Mouse (Mus musculus): ENCODE results near the gene Dpp9. TPM values are rescaled to one million over a fixed set of nuclear protein-coding genes. Genes with fewer than 3 reads are reported as not detected.
"Not testable (repeated sequence)": the region's sequence is repeated elsewhere in the genome, so short reads cannot be mapped to it uniquely, and the experiment has no call there.

The Dpp9 gene
- 10 to 100 TPM; 34.0 to 43.2 TPM for total RNA-seq (2021)
- long read RNA-seq, experiment 1, transcript Dpp9-201 (21 exons, 3,374 nt) = major isoform, 52 of 70 reads
- long read RNA-seq, experiment 1, partial matches to known transcripts = 8 of 70 reads
- long read RNA-seq, experiment 1, other reads (novel, unspliced or antisense) = 10 of 70 reads
- long read RNA-seq, experiment 2, transcript Dpp9-201 (21 exons, 3,374 nt) = major isoform, 51 of 75 reads
- long read RNA-seq, experiment 2, partial matches to known transcripts = 13 of 75 reads
- long read RNA-seq, experiment 2, other reads (novel, unspliced or antisense) = 11 of 75 reads

- peak within 1 kb of the TSS; percentile 79 for H3K4me3 ChIP-seq
- peak; percentile 93 for DNase-seq
- intact Hi-C loops (cut with DNase I) = loop anchor here (5.0 kb wide), 1 partner anchor 36 kb away; the partner anchor contains the start of gene Mydgf
- H3K27ac ChIP-seq = peak within 1 kb of the TSS; percentile 91
- TF ChIP-seq CTCF (IDR thresholded peaks at IDR 0.05) = peak; percentile 48
These were observed at the start of gene Dpp9 for GRCm38 (mm10) chr17:56218377-56219191. Gene Dpp9 (minus strand): TSS chr17:56218905.

- DNase-seq = no peak
- TF ChIP-seq CTCF (IDR thresholded peaks at IDR 0.05) = no peak
- intact Hi-C loops (cut with DNase I) = no loop called here
- Histone ChIP-seq H3K27ac (peak overlapping the region; percentile 59), H3K4me3 (no peak overlapping the region)
These were observed 47.6 kb upstream of the Dpp9 start for GRCm38 (mm10) chr17:56266271-56266670.

DNA sequence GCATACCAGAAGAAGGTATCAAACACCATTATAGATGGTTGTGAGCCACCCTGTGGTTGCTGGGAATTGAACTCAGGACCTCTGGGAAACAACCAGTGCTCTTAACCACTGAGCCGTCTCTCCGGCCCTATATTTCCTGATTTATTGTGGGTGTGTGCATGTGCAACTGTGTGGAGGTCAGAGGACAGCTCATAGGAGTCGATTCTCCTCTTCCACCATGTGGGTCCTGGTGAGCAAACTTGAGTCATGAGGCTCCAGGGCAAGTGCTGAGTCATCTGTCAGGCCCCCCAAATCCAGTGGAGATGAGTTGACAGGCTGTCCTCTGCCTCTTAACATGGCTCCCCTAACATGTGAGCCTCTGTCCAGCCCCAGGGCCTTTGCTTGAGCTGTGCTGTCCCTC lies 47.2 kb upstream of the Dpp9 start:
- intact Hi-C loops (cut with DNase I) = no loop called here
- no peak for TF ChIP-seq CTCF (IDR thresholded peaks at IDR 0.05)
- Histone ChIP-seq H3K4me3 (no peak overlapping the region), H3K27ac (peak overlapping the region; percentile 59; the same call in 1 of the 2 replicates)
- no peak for DNase-seq

- TF ChIP-seq CTCF (IDR thresholded peaks at IDR 0.05) = no peak
- Histone ChIP-seq H3K27ac (peak overlapping the region; percentile 98), H3K4me3 (peak overlapping the region; percentile 61)
- no peak for DNase-seq
- intact Hi-C loops (cut with DNase I) = no loop called here
These were observed 46.3 kb upstream of the Dpp9 start for GRCm38 (mm10) chr17:56265011-56265410.

DNA sequence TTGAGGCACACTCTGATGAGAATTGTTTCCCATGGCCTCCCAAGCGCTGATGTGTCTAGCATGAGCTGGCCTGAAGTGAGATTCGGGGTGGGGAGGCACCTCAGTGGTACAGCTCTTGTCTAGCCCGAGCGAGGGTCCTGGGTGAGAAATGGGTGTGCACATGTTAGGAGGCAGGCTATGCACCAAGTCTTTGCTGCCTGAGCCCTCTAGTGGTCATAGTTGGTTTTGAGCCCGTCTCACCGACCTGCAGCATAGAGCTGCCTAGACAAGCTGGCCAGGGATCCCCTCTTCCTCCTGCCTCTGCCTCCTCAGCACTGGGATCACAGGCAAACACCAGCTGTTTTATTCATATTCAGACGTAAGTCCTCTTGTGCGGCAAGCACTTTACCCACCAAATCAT lies 45.3 kb upstream of the Dpp9 start:
- TF ChIP-seq CTCF (IDR thresholded peaks at IDR 0.05) = peak; percentile 79
- intact Hi-C loops (cut with DNase I) = no loop called here
- peak overlapping the region; percentile 98 for H3K27ac ChIP-seq
- peak; percentile 88 for DNase-seq
- peak overlapping the region; percentile 61 for H3K4me3 ChIP-seq

GRCm38 (mm10) chr17:56262645-56263094 lies 44.0 kb upstream of the Dpp9 start:
- intact Hi-C loops (cut with DNase I) = loop anchor here (2.0 kb wide), 1 partner anchor 30 kb away; the partner anchor contains the start of gene Plin3
- peak; percentile 88 for DNase-seq
- no peak for TF ChIP-seq CTCF (IDR thresholded peaks at IDR 0.05)
- Histone ChIP-seq H3K4me3 (peak overlapping the region; percentile 65), H3K27ac (peak overlapping the region; percentile 98)

DNA sequence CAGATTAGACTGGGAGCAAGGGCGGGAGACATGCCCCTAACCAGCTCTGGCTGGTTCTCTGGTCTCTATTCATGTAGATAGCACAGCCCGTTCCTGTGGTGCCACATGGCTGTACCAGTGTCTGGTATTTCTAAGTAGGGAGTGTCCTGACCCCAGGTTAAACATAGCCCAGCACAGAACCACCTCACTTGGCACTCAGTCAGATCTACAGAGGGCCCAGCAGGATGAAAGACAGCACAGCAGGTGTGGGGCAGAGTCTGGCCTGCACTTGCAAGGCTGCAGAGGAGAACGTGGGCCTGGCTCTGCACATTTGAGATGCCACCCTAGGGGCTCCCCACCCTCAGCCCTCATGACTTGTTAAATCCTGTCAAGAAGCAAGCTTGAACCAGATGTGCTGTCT lies 42.5 kb upstream of the Dpp9 start:
- peak overlapping the region; percentile 98 for H3K27ac ChIP-seq
- no peak for TF ChIP-seq CTCF (IDR thresholded peaks at IDR 0.05)
- intact Hi-C loops (cut with DNase I) = no loop called here

DNA sequence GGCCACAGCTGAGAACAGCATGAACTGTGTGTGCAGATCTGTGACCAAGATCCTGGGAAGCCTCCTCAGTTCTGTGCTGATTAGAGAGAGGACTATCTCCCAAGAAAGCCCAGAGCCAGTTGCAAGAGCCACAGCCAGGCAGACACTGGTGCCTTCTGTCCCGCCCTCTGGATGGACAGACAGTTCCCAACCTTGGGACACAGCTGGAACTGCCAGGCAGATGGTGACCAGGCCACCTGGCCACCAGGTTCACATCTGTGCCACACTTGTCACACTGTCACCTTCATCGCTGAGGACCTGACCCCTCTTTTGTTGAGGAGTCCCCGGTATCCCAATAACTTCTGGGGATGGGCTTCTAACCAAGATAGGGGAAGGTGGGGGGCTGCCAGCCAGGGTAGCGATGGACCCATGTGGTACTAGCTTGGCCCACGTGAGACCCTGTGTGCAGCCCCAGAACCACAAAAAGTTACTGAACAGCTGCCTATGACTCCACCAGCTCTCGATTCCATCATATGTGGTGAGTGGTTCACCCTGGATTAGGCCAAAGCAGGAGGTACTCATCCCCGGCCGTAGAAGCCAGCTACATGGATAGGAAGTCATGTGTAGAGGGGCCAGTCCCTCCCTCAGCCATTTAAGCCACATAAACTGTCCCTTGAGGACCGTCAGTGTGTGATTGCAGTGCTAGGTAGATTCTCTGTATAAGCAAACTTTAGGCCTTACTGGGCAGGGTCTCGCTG lies 40.8 kb upstream of the Dpp9 start:
- peak; percentile 50 for DNase-seq
- Histone ChIP-seq H3K4me3 (peak overlapping the region; percentile 87), H3K27ac (peak overlapping the region; percentile 98)
- no peak for TF ChIP-seq CTCF (IDR thresholded peaks at IDR 0.05)
- intact Hi-C loops (cut with DNase I) = loop anchor here (10.0 kb wide), 1 partner anchor 295 kb away; no protein-coding TSS in a partner anchor

More for the DNA sequence above, 42.5 kb upstream of the Dpp9 start:
- H3K4me3 ChIP-seq = peak overlapping the region; percentile 87
- DNase-seq = peak; percentile 88

DNA sequence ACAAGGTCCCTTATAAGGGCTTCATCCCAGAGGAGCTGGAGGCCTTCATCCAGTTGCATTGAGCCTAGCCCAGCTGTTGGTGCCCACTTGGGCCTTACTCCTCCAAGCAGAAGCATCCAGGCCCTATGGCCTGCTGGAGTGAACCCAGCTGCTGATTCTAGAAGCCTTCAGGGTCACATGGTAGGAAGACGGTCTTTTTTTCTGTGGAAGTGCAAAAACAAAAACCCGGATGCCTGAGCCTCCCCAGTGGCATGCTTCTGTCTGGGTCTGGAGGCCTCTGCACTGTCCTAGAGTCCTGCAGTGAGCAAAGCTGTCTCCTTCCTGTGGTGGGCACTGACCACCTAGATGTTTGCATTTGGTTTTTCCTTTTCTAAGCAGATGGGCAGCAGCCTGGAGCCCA lies 40.1 kb upstream of the Dpp9 start:
- not testable (repeated sequence) for DNase-seq
- peak overlapping the region; percentile 87 for H3K4me3 ChIP-seq
- H3K27ac ChIP-seq = peak overlapping the region; percentile 98
- intact Hi-C loops (cut with DNase I) = loop anchor here (10.0 kb wide), 1 partner anchor 294 kb away; no protein-coding TSS in a partner anchor

DNA sequence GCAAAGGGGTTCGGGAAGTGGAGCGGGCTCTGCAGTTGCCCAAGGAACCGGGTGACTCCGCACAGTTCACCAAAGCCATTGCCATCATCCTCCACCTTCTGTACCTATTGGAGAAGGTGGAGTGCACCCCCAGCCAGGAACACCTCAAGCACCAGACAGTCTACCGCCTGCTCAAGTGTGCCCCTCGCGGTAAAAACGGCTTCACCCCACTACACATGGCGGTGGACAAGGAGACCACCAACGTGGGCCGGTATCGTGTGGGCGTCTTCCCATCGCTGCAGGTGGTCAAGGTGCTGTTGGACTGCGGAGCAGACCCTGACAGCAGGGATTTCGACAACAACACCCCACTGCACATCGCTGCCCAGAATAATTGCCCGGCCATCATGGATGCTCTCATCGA lies 39.6 kb upstream of the Dpp9 start:
- not testable (repeated sequence) for DNase-seq
- intact Hi-C loops (cut with DNase I) = loop anchor here (10.0 kb wide), 1 partner anchor 293 kb away; no protein-coding TSS in a partner anchor
- Histone ChIP-seq H3K27ac (peak overlapping the region; percentile 98), H3K4me3 (peak overlapping the region; percentile 87)

DNA sequence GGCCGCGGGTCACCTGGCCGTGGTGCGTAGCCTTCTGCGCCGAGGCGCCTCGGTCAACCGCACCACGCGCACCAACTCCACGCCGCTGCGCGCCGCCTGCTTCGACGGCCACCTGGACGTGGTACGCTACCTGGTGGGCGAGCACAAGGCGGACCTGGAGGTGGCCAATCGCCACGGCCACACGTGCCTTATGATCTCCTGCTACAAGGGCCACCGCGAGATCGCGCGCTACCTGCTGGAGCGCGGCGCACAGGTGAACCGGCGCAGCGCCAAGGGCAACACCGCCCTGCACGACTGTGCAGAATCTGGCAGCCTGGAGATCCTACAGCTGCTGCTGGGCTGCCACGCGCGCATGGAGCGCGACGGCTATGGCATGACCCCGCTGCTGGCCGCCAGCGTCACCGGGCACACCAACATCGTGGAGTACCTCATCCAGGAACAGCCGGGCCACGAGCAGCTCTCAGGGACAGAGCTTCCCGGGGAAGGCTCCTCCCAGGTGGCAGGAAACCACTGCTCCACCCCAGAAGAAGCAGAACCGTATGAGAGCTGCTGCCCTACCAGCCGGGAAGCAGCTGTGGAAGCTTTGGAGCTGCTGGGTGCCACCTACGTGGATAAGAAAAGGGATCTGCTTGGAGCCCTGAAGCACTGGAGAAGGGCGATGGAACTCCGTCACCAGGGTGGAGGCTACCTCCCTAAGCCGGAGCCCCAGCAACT lies 38.6 kb upstream of the Dpp9 start:
- no peak for TF ChIP-seq CTCF (IDR thresholded peaks at IDR 0.05)
- DNase-seq = peak; percentile 74
- peak overlapping the region; percentile 87 for H3K4me3 ChIP-seq
- peak overlapping the region; percentile 98 for H3K27ac ChIP-seq
- intact Hi-C loops (cut with DNase I) = loop anchor here (10.0 kb wide), 1 partner anchor 293 kb away; no protein-coding TSS in a partner anchor

Measured in gastrocnemius, adult 2 months (tissue).